Mouse (Mus musculus) thymus, adult 18-20 months (tissue): ENCODE measurements around the gene Spag5.

Experiments
- DNase-seq, 2 experiments: peaks; one replicate each; pipeline ENCODE4 v3.0.0; 2022; ENCODE audit warnings: mixed read lengths in 2 of 2

Gene Spag5

DNA sequence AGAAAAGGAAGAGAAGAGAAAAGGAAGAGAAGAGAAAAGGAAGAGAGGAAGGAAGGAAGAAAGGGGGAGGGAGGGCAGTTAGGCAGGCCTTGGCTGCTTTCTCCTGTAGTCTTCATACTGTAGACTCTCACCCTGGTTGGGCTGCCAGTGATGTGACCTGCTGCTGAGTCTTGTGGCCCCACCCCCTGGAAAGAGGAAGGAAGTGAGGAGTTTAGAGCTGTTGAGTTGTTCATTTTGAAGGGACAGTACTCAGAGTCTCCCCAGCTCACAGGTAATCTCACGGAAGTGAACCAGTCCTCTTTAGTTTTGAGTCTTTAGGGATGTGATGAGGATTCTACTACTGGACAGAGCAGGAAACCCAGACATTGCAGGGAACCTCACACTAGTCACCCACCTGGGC lies 51.8 kb downstream of the Spag5 start:
- no peak for DNase-seq

- DNase-seq, result no peak
Measured at GRCm38 (mm10) chr11:78354905-78355304, 53.6 kb downstream of the Spag5 start.

DNA sequence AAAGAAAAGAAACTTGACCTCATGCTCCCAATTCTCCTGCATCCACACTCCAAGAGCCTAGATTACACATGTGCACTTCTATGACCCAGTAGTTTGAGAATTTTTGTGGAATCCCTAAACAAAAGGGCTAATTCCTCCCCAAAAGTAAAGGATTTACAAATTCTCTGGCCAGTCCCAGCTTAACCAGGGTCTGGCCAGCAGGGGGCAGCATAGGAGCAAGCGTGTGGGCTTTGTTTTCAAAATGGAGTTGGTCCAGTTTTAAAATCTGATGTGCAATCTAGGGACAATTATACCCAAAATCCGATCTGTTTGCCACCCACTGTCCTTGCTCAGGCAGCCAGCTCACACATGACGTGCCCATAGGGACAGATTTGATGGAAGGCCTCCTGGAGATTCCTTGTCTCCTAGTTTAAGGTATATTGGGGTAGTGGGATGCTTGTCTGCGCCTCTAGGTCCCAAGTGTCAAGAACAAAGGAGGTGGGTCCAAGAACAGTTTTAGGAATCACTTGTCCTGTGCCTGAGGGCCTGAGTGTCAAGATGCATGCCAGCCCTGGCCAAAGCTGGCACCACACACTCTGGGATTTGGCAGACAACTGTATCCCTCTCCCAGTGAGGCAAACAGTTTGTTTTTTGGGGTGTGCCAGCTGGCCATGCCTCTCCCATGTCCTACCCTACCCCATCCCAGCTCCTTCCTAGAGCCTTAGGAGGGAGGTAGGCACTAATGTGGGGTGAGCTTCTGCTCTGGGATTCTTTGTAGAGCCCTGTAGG lies 54.3 kb downstream of the Spag5 start:
- no peak for DNase-seq

DNA sequence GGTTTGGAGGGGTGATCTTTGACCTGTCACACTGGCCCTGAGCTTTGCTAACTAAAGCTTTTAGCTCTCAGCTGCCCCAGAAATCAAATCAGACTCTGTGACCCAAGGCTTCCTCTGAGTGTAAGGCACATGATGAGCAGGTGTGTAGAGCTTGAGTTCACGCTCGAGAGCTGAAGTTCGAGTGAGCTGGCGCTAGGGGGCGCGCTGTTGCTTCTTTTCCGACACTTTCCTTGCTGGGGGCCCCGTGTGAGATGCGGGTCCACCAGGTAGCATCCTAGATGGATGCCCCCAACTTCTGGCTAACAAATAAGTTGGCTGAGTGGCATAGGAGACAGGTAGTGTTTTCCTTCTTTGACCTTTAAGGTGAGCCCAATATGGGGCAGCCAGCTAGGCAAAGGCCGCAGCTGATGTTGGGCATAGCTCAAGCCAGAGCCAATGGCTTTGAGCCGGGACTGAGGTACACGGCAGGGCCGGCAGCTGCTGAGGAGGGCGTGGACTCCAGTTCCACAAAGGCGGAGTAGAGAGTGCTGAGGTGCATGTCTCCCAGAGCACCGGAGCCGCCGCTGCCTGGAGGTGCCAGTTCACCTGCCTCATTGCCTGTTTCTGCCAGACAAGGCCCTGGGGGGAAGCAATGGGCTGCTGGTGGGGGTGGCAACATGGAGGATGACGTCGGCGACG lies 57.1 kb downstream of the Spag5 start:
- peak in 1 of 2 experiments; percentile 39 for DNase-seq

DNA sequence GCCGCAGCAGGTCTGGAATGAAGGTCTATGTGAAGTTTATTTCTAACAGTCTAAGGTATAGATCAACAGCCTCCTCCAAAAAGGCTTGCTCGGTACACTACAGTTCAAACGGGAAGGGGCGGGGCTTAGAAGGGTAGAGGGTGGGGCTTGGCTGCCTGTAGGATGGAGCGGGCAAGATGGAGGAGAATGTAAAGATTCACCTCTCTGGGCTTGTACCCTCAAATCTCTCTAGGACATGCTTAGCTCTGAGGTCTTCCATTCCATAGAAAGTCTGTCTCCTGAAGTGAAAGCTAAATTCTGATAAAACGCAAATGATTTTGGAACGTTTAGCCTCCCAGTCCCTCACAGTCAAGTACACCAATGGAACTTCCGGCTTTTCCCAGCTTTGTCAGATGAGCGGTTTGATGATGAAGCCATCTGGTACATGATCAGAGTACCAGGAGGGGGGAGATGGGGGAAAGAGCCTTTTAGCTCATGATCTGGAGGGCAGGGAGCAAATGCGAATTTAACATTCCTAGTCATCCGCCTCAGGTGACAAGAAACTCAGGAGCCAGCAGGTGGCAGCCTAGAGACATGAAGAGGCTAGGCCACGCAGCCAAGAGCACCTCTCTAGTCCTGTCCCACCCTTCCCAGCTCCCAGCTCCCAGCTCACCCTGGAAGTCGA lies 58.9 kb downstream of the Spag5 start:
- peak; percentile 30 to 48 for DNase-seq

DNA sequence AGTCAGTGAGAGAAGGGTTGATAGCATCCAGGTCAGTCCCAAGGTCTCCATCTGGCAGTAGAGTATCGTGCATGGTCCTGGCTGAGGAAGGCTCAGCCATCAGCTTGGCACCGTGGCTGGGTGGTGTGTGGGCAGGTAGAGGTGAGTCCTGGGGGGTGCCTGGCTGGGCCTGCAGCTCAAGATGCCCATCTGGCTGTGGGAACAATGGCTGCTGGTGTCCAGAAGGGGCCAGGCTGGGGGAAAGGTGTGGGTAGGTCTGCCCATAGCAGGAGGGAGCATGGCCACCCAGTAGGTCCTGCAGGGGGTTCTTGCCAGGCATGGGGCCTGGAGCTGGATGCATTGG lies 59.4 kb downstream of the Spag5 start:
- DNase-seq, result no peak

DNA sequence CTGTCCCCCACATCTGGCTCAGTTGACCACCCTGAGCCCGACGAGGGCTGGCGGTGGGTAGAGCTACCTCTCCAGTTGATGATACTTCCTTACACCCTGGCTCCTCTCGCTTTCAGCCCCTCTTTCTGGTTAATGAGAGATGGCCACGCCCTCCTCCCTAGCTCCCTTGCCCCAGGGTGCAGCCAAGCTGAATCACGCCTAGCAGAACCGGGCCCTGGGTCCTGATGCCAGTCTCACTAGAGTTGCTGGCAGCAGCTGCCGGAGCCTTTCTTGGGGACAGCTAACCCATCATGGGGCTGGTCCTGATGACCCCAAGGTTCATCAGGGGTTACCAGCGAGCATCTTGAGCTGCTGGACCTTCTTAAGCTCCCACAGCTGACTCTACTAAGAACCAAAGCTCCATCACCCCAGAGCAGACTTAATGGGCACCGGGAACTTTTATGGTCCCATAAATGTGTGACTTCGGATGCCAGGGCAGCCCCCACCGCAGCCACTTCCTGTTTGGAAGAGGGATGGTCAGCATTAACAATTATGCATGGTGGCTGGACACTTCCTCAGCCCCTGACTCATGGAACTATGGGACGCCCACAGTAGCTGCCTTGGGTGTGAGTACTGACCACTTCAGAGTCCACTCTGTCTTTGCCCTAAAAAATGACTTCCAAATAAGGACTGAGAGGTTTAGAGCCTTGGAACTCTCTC lies 62.1 kb downstream of the Spag5 start:
- no peak for DNase-seq

- DNase-seq, result no peak
Measured at GRCm38 (mm10) chr11:78364103-78364502, 62.8 kb downstream of the Spag5 start.

DNA sequence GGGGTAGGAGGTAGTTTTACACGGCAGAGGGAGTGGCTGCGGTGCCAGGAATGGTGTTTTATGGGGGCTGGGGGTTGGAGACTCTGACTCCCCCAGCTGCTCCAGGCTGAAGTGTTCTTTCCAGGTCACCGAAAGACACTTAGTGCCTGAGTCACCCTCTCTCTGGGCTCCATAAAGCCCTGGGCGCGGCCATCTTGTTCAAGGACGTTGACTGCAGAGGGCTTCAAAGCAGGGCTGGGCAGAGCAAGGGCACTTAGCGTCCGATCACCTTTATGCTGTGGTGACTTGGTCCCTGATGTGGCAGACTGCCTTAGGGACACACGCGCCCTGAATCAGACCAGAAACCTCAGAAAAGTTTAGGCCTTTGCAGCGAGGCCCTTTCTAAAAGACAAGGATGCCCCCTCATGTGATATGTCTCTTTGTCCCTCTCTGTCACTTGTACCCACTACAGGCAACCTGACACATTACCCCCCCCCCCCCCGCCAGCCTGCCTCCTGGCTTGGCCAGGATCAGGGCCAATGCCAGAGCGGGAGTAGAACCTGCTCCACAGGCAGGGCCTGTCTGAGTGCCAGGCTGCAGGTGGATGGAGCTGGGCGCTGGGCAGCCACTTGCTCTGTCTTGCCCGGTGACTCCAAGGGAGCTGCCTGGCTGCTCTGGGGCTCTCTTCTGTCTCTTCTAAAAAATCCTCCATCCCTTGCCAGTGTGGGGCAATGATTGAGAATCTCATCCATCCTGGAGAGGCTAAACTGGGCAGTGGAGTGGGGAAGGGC lies 66.3 kb downstream of the Spag5 start:
- DNase-seq, result no peak

- no peak for DNase-seq
Measured at GRCm38 (mm10) chr11:78370389-78370788, 69.1 kb downstream of the Spag5 start.

DNA sequence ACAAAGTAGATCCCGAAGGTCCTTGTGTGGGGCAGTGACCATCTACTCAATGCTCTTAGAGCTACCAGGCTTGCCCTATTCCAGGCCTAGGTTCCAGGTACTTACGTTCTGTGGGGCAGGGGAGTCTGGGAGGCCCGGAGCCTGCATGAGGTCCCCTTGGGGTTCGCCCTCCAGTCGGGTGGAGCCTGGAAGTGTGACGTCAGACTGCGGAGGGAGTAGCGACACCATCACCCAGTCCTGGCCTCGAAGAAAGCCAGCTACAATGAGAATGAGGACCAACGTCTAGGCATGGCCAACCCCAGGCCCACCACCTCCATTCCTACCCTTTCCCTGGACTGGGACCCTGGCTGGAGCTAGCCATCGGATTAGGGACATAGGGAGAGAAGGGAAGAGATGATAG lies 70.4 kb downstream of the Spag5 start:
- no peak for DNase-seq
